Mouse (Mus musculus) neural tube, embryonic 11.5 days (tissue): Measurements from ENCODE around the gene Bmx. TPM values are rescaled to one million over a fixed set of nuclear protein-coding genes. Genes with fewer than 3 reads are reported as not detected.

Experiments used
- ATAC-seq: fragments of 200-750 bp; cut with Nextera tagmentation; 2 replicates; pipeline ENCODE4 v1.8.0; 2017; ENCODE audit warnings: moderate number of reproducible peaks, mild to moderate bottlenecking, moderate TSS enrichment, moderate library complexity; ENCODE audit not compliant: insufficient read depth, low FRiP score, low TSS enrichment
- DNase-seq: peaks from one replicate; pipeline ENCODE4 v3.0.0-alpha.2; 2015; ENCODE audit warnings: low spot score
- H3K27ac ChIP-seq: fragments of 300-500 bp; sonication (generic); 2 replicates; pipeline ENCODE4 v1.5.1; 2014; ENCODE audit warnings: low read depth, mild to moderate bottlenecking, low read length
- H3K27me3 ChIP-seq: fragments of 300-500 bp; sonication (generic); 2 replicates; pipeline ENCODE4 v1.6.1; 2014; ENCODE audit warnings: mild to moderate bottlenecking, low read length, mixed read lengths; ENCODE audit not compliant: control insufficient read depth, insufficient read depth
- H3K36me3 ChIP-seq: fragments of 300-500 bp; sonication (generic); 2 replicates; pipeline ENCODE4 v1.6.1; 2014; ENCODE audit warnings: mild to moderate bottlenecking, low read length, moderate library complexity, mixed read lengths; ENCODE audit not compliant: control insufficient read depth, insufficient read depth
- H3K4me1 ChIP-seq: fragments of 300-500 bp; sonication (generic); 2 replicates; pipeline ENCODE4 v1.6.1; 2014; ENCODE audit warnings: low read length, mixed read lengths; ENCODE audit not compliant: control insufficient read depth, insufficient read depth
- H3K4me2 ChIP-seq: fragments of 300-500 bp; sonication (generic); 2 replicates; pipeline ENCODE4 v1.6.1; 2014; ENCODE audit warnings: low read depth, mild to moderate bottlenecking, moderate library complexity
- H3K4me3 ChIP-seq: fragments of 300-500 bp; sonication (generic); 2 replicates; pipeline ENCODE4 v1.5.1; 2014; ENCODE audit warnings: low read depth, low read length
- H3K9ac ChIP-seq: fragments of 300-500 bp; sonication (generic); 2 replicates; pipeline ENCODE4 v1.6.1; 2014; ENCODE audit warnings: mild to moderate bottlenecking, low read length
- H3K9me3 ChIP-seq: fragments of 300-500 bp; sonication (generic); 2 replicates; pipeline ENCODE4 v1.6.1; 2016; ENCODE audit warnings: low read length; ENCODE audit not compliant: control insufficient read depth
- whole genome bisulfite sequencing: fragments of 180-500 bp; shearing (Covaris S2); extraction: QIAGEN DNeasy Blood & Tissue Kit; methylation state at CpG from one replicate; pipeline ENCODE4 v1.1.7; 2014; 5-methylcytosine and 5-hydroxymethylcytosine counted together
- polyA plus RNA-seq: library from polyadenylated mRNA; unstranded; fragments of >200 nt; fragmentation: Nextera tagmentation; extraction: Ambion mirVana; gene quantifications from 2 replicates; pipeline ENCODE4 v1.2.1, GENCODE M21; 2014

Gene Bmx
- polyA plus RNA-seq, 1 experiment from 2014 or later, result 0.17 TPM

DNA sequence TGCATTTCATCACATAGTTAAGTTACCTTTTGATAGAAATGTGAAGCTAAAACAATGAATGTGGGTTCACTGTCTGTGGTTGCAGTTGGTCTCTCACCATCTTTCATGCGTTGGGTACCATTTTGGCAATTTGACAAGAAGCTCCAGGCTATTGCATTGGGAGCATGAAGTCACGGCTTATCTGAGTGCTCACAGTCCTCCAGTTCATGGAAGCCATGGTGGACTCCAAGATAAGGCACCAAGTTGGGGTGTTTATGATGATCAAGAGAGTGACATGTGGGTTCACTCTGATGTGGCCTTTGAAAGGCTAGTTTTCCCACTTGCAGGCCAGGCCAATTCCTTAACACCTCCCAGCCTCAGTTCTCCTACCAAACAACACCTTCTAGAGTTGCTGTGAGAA is 60.3 kb downstream of the Bmx start:
- Histone ChIP-seq H3K4me3 (no peak overlapping the region), H3K4me1 (no peaks in the 10 kb centered on the region), H3K27me3 (no peaks in the 10 kb centered on the region), H3K4me2 (no peak overlapping the region), H3K9ac (no peak overlapping the region), H3K36me3 (no peaks in the 10 kb centered on the region), H3K9me3 (no peaks in the 10 kb centered on the region), H3K27ac (no peak overlapping the region)
- WGBS, result 89% methylated on average over 2 of the region's 2 CpGs
- ATAC-seq (no peak), DNase-seq (no peak)

DNA sequence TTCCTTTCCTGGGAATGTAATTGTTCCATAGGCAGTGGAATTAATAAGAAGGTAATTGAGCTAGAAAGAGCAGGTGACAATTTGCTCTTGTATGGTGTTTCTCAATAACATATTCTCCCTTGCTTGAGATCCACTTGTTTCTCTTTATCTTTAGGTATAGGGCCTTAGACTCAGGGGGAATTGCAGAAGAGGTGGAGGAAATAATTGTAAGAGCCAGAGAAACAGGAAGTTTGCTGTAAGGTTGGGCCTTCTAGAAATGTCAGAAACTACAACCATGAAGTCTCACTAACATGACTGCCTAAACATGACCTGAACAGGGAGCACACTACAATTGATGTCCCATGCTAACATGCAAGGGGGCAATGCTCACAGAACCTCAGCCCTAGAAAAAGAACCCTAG is 68.1 kb downstream of the Bmx start:
- H3K36me3 ChIP-seq, result no peaks in the 10 kb centered on the region
- no peak overlapping the region for H3K9ac ChIP-seq
- H3K4me3 ChIP-seq, result no peak overlapping the region
- no peaks in the 10 kb centered on the region for H3K4me1 ChIP-seq
- DNase-seq (no peak), ATAC-seq (no peak)
- H3K27me3 ChIP-seq, result no peaks in the 10 kb centered on the region
- no peaks in the 10 kb centered on the region for H3K9me3 ChIP-seq
- H3K4me2 ChIP-seq, result no peak overlapping the region
- no peak overlapping the region for H3K27ac ChIP-seq

DNA sequence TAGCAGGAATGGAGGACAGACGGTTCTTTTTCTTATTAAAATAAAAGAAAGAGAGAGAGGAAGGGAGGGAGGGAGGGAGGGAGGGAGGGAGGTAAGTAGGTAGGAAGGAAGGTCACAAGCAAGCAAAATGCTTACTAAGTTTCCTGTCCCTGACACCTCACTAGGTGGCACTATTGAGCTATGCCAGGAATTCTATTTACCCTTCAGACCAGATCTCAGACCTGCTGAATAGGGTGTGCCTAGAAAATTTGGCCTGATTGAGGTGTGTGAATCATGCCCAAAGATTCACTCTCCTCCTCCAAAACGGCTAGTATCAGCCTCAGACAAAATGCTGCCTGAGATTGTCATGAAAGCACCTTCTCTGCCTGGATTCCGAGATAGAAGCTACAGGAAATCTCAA is 74.1 kb downstream of the Bmx start:
- H3K4me3 ChIP-seq, result no peak overlapping the region
- no peaks in the 10 kb centered on the region for H3K36me3 ChIP-seq
- H3K4me2 ChIP-seq, result no peak overlapping the region
- H3K9me3 ChIP-seq, result no peaks in the 10 kb centered on the region
- DNase-seq (peak; percentile 33), ATAC-seq (no peak)
- no peak overlapping the region for H3K9ac ChIP-seq
- WGBS, result 35% methylated on average over 3 of the region's 3 CpGs
- H3K27me3 ChIP-seq, result no peaks in the 10 kb centered on the region
- no peaks in the 10 kb centered on the region for H3K4me1 ChIP-seq
- no peak overlapping the region for H3K27ac ChIP-seq

DNA sequence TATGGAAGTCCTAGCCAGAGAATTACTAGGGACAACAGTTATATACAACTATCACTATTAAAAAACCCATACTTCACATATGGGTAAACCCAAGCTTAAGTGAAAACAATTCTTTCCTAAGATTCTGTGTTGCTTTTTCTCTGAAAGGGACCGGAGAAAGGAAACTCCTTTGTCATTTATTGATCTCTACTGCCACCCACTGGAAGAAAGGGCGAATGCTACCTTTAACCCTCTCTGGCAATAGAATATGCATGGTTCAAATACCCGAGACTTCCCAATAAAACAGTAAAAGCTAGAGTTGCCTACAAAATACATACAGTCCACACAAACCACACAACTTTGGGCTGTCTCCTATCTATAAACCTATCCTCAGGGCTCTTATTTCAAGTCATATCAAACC is 78.2 kb downstream of the Bmx start:
- Histone ChIP-seq H3K36me3 (no peaks in the 10 kb centered on the region), H3K4me3 (no peak overlapping the region), H3K4me1 (no peaks in the 10 kb centered on the region), H3K4me2 (no peak overlapping the region), H3K27me3 (no peaks in the 10 kb centered on the region), H3K9ac (no peak overlapping the region), H3K27ac (no peak overlapping the region), H3K9me3 (no peaks in the 10 kb centered on the region)
- ATAC-seq, result peak; percentile 16; the same call in 1 of the 2 replicates
- WGBS, result 13% methylated on average over 3 of the region's 3 CpGs
- DNase-seq, result peak; percentile 20

DNA sequence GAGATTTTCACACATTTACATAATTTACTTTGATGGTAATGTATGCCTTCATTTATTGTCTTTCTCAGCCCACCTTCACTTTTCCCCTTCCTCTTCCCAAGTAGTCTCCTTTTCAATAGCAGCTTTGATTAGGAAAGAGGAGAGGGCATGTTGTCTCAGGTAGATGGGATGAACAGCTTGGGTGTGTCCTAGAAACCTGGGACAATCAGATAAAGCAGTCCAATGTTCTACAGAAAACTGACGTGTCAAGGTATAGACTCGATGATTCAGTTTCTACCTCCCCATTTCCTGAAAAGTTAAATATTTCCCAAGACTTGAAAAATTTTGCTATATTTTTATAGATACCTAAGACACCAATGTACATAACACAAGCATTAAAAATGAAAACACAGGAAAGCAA is 79.1 kb downstream of the Bmx start:
- no peak for DNase-seq
- Histone ChIP-seq H3K9me3 (no peaks in the 10 kb centered on the region), H3K36me3 (no peaks in the 10 kb centered on the region), H3K27me3 (no peaks in the 10 kb centered on the region), H3K4me1 (no peaks in the 10 kb centered on the region), H3K9ac (no peak overlapping the region), H3K4me2 (no peak overlapping the region), H3K27ac (no peak overlapping the region), H3K4me3 (no peak overlapping the region)
- no peak for ATAC-seq
- WGBS, result 92% methylated on average over 2 of the region's 2 CpGs

DNA sequence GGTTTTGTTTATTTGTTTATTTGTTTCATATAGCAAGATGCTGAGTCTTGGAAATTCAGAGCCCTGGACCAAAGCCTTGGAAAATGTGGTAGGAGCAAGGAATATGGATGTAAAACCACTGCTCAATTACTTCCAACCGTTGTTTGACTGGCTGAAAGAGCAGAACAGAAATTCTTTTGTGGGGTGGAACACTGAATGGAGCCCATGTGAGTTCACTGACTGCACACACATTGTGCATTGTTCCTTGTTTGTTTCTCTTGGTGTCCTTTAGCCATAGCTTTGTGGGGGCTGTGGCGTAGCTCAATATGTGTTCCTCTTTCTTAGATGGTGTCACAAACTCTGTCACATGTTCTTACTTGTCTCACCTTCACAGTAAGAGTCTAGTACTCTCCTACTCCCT is 82.2 kb downstream of the Bmx start:
- H3K27ac ChIP-seq, result no peak overlapping the region
- H3K4me2 ChIP-seq, result no peak overlapping the region
- no peaks in the 10 kb centered on the region for H3K9me3 ChIP-seq
- 62% methylated on average over 2 of the region's 2 CpGs for WGBS
- H3K36me3 ChIP-seq, result no peaks in the 10 kb centered on the region
- no peaks in the 10 kb centered on the region for H3K4me1 ChIP-seq
- no peak for DNase-seq
- peaks cover 2% of the 10 kb centered on the region; the same call in 1 of the 2 replicates for H3K27me3 ChIP-seq
- no peak overlapping the region for H3K4me3 ChIP-seq
- no peak for ATAC-seq
- H3K9ac ChIP-seq, result no peak overlapping the region

DNA sequence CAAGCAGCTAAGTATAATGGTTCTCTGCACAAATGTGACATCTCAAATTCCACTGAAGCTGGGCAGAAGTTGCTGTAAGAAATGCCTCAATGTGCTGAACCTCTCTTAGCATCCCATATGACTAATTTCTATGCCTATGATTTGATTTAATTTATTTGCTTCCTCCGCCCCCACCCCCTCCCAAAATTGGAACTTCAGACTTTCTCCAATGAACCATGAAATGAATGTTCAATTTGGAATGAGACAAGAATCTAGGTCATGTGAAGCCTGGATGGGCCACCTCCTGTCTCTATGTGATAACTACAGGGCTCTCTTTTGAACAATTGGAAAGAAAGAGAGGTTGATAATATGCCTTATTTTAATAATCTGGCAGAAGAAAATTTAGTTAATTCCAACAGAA is 82.7 kb downstream of the Bmx start:
- no peak for ATAC-seq
- no peak overlapping the region for H3K9ac ChIP-seq
- WGBS, result 76% methylated on average over 1 of the region's 1 CpGs
- H3K27me3 ChIP-seq, result peaks cover 2% of the 10 kb centered on the region; the same call in 1 of the 2 replicates
- no peak overlapping the region for H3K4me2 ChIP-seq
- no peaks in the 10 kb centered on the region for H3K9me3 ChIP-seq
- H3K4me1 ChIP-seq, result no peaks in the 10 kb centered on the region
- DNase-seq, result no peak
- no peaks in the 10 kb centered on the region for H3K36me3 ChIP-seq
- H3K27ac ChIP-seq, result no peak overlapping the region
- H3K4me3 ChIP-seq, result no peak overlapping the region

DNA sequence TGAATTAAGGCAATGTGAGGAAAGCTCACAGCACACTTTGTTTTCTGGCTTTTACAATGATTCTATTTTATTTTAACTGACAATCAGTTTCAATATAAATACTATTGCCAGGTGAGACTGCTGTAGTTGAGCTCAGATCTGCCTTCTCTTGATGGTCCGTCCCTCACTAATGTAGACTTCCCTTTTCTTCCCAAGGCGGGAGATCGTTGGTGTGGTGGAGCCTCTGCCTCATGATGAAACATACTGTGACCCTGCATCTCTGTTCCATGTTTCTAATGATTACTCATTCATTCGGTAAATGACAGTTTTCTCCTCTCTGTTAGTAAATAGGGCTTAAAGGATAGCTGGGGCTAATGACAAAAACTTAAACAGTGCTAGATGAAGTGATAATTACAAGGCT is 84.1 kb downstream of the Bmx start:
- H3K27ac ChIP-seq, result no peak overlapping the region
- H3K36me3 ChIP-seq, result no peaks in the 10 kb centered on the region
- H3K9ac ChIP-seq, result no peak overlapping the region
- H3K4me2 ChIP-seq, result no peak overlapping the region
- H3K9me3 ChIP-seq, result no peaks in the 10 kb centered on the region
- 92% methylated on average over 4 of the region's 4 CpGs for WGBS
- no peak overlapping the region for H3K4me3 ChIP-seq
- DNase-seq (no peak), ATAC-seq (no peak)
- no peaks in the 10 kb centered on the region for H3K4me1 ChIP-seq
- H3K27me3 ChIP-seq, result peaks cover 2% of the 10 kb centered on the region; the same call in 1 of the 2 replicates

DNA sequence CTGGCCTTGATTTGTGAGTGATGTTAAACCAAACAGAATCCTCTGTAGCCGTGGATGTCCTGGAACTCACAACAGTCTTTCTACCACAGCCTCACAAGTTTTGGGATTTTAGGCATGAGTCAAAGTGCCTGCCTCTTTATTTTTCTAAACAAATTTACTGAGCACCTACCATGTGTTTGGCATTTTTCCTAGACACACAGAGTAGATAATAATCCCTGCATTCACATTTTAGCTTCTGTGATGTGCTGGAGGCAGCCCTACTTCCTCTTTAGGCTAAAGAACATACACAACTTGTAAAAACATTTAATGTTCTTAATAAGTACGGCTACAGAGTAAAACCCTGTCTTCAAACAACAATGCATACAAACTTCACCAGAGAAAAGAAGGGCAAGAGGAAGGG is 87.0 kb downstream of the Bmx start:
- Histone ChIP-seq H3K4me3 (no peak overlapping the region), H3K4me2 (no peak overlapping the region), H3K9me3 (no peaks in the 10 kb centered on the region), H3K9ac (no peak overlapping the region), H3K4me1 (no peaks in the 10 kb centered on the region), H3K27ac (no peak overlapping the region), H3K27me3 (peaks cover 2% of the 10 kb centered on the region; the same call in 1 of the 2 replicates), H3K36me3 (no peaks in the 10 kb centered on the region)
- no peak for DNase-seq
- 81% methylated on average over 2 of the region's 2 CpGs for WGBS
- ATAC-seq, result no peak
